In genomic region chr12:25293470-25294178, GRCm38 (mm10) we compare ENCODE assay signal across 16 mouse cellular contexts.
A peak's percentile ranks its signal among the peaks of the same experiment; 100 is the strongest.
DNase-seq lines count a peak whose midpoint lies in the region; ATAC-seq and TF ChIP-seq lines count a peak whose summit lies in the region.
"Had no signal": no experiment of that assay in that cellular context is flagged by ENCODE, and none has a peak within 500 bp of the region (broad histone marks: within the 10 kb centered on the region; RNA-seq: fewer than 3 reads in every experiment).

No protein-coding gene starts in this region.

- peak overlapping the region; percentile 80 for H3K27ac ChIP-seq in heart, embryonic 12.5 days (ENCODE audit: poor library complexity, severe bottlenecking)
- 0 out of 2 replicates have a peak overlapping the region, but pooled peaks have one; percentile 37 for H3K27ac ChIP-seq in midbrain, embryonic 14.5 days (replicated peaks; ENCODE audit: low read depth, low read length)
- no peak overlapping the region for H3K27ac ChIP-seq in midbrain, embryonic 11.5 days (ENCODE audit: low read depth, low read length)
- H3K27ac ChIP-seq in lung, embryonic 14.5 days (ENCODE audit: low read depth) = no peak overlapping the region
- H3K27ac ChIP-seq: embryonic facial prominence, embryonic 12.5 days; limb, embryonic 13.5 days; lung, embryonic 15.5 days had no signal

- peak overlapping the region; percentile 43 for H3K4me2 ChIP-seq in heart, embryonic 12.5 days
- H3K4me2 ChIP-seq in midbrain, embryonic 14.5 days (ENCODE audit: low read length) = no peak overlapping the region
- no peak overlapping the region for H3K4me2 ChIP-seq in midbrain, embryonic 11.5 days
- no peak overlapping the region for H3K4me2 ChIP-seq in lung, embryonic 14.5 days
- H3K4me2 ChIP-seq: embryonic facial prominence, embryonic 12.5 days; limb, embryonic 13.5 days; lung, embryonic 15.5 days had no signal

- H3K9me3 ChIP-seq in heart, embryonic 12.5 days (replicated peaks) = no peaks in the 10 kb centered on the region
- no peaks in the 10 kb centered on the region for H3K9me3 ChIP-seq in midbrain, embryonic 14.5 days (ENCODE audit: control insufficient read depth, low read length)
- H3K9me3 ChIP-seq in midbrain, embryonic 11.5 days (ENCODE audit: control insufficient read depth, low read length) = no peaks in the 10 kb centered on the region
- H3K9me3 ChIP-seq in lung, embryonic 14.5 days (ENCODE audit: low read depth, low read length) = no peaks in the 10 kb centered on the region
- H3K9me3 ChIP-seq: embryonic facial prominence, embryonic 12.5 days; limb, embryonic 13.5 days; lung, embryonic 15.5 days had no signal

- H3K4me3 ChIP-seq in heart, embryonic 12.5 days = no peak overlapping the region
- no peak overlapping the region for H3K4me3 ChIP-seq in midbrain, embryonic 14.5 days (replicated peaks; ENCODE audit: low read depth, low read length)
- no peak overlapping the region for H3K4me3 ChIP-seq in midbrain, embryonic 11.5 days (ENCODE audit: low read depth, low read length)
- H3K4me3 ChIP-seq in lung, embryonic 14.5 days (ENCODE audit: low read depth, low read length) = no peak overlapping the region
- H3K4me3 ChIP-seq: embryonic facial prominence, embryonic 12.5 days; limb, embryonic 13.5 days; lung, embryonic 15.5 days had no signal

- DNase-seq in heart, adult 9 months (ENCODE audit: low spot score in 2 of 2) = no peak
- peak; percentile 45 for DNase-seq in midbrain, embryonic 14.5 days
- DNase-seq in midbrain, embryonic 11.5 days (ENCODE audit: low spot score, missing footprints) = no peak
- DNase-seq in lung, embryonic 14.5 days = peak; percentile 37
- DNase-seq in adrenal gland, adult (ENCODE audit: inconsistent age in 2 of 2, low spot score in 1 of 2) = no peak
- no peak for DNase-seq in thymus, postnatal 36 days
- no peak for DNase-seq in natural killer cell, adult 2 months (ENCODE audit: low spot score in 2 of 2)
- DNase-seq: adrenal gland, postnatal 10 days; cerebellum, postnatal 10 days; gastrocnemius, postnatal 25 days; kidney, adult 18-20 months had no signal

- H3K36me3 ChIP-seq in heart, embryonic 12.5 days = no peaks in the 10 kb centered on the region
- no peaks in the 10 kb centered on the region for H3K36me3 ChIP-seq in midbrain, embryonic 14.5 days (ENCODE audit: control insufficient read depth, insufficient read depth, low read length)
- no peaks in the 10 kb centered on the region for H3K36me3 ChIP-seq in midbrain, embryonic 11.5 days (ENCODE audit: control insufficient read depth, insufficient read depth, low read length)
- H3K36me3 ChIP-seq in lung, embryonic 14.5 days (ENCODE audit: insufficient read depth) = no peaks in the 10 kb centered on the region
- H3K36me3 ChIP-seq: embryonic facial prominence, embryonic 12.5 days; limb, embryonic 13.5 days; lung, embryonic 15.5 days had no signal

- WGBS in heart, embryonic 12.5 days = 6% methylated on average over 6 of the region's 6 CpGs
- 25% methylated on average over 6 of the region's 6 CpGs for WGBS in midbrain, embryonic 14.5 days
- 58% methylated on average over 6 of the region's 6 CpGs for WGBS in midbrain, embryonic 11.5 days
- WGBS in lung, embryonic 14.5 days = 26% methylated on average over 6 of the region's 6 CpGs

- H3K4me1 ChIP-seq in heart, embryonic 12.5 days (replicated peaks) = peaks cover 32% of the 10 kb centered on the region
- peaks cover 9% of the 10 kb centered on the region for H3K4me1 ChIP-seq in midbrain, embryonic 14.5 days (ENCODE audit: control insufficient read depth, insufficient read depth, low read length)
- H3K4me1 ChIP-seq in midbrain, embryonic 11.5 days (ENCODE audit: control insufficient read depth, insufficient read depth, low read length) = peaks cover 2% of the 10 kb centered on the region; the same call in 1 of the 2 replicates
- peaks cover 7% of the 10 kb centered on the region; the same call in 1 of the 2 replicates for H3K4me1 ChIP-seq in lung, embryonic 14.5 days (ENCODE audit: insufficient read depth)

- no peaks in the 10 kb centered on the region for H3K27me3 ChIP-seq in heart, embryonic 12.5 days (replicated peaks)
- H3K27me3 ChIP-seq in midbrain, embryonic 14.5 days (ENCODE audit: control insufficient read depth, insufficient read depth, low read length) = no peaks in the 10 kb centered on the region
- no peaks in the 10 kb centered on the region for H3K27me3 ChIP-seq in midbrain, embryonic 11.5 days (ENCODE audit: control insufficient read depth, insufficient read depth, low read length)
- H3K27me3 ChIP-seq in lung, embryonic 14.5 days (ENCODE audit: insufficient read depth, low read length) = no peaks in the 10 kb centered on the region
- H3K27me3 ChIP-seq: embryonic facial prominence, embryonic 12.5 days; limb, embryonic 13.5 days; lung, embryonic 15.5 days had no signal

- TF ChIP-seq CTCF in lung, embryonic 14.5 days (IDR thresholded peaks at IDR 0.05; ENCODE audit: low read depth) = no peak

- no peak overlapping the region for H3K9ac ChIP-seq in heart, embryonic 12.5 days
- no peak overlapping the region for H3K9ac ChIP-seq in midbrain, embryonic 14.5 days (replicated peaks; ENCODE audit: low read length)
- no peak overlapping the region for H3K9ac ChIP-seq in midbrain, embryonic 11.5 days (ENCODE audit: low read length)
- H3K9ac ChIP-seq in lung, embryonic 14.5 days = no peak overlapping the region
- H3K9ac ChIP-seq: embryonic facial prominence, embryonic 12.5 days; limb, embryonic 13.5 days; lung, embryonic 15.5 days had no signal

- peak; percentile 74 for ATAC-seq in heart, embryonic 12.5 days (ENCODE audit: insufficient number of reproducible peaks, low FRiP score)
- peak; percentile 46 for ATAC-seq in midbrain, embryonic 14.5 days (ENCODE audit: low FRiP score, low TSS enrichment)
- no peak; the same call in 1 of the 2 replicates for ATAC-seq in midbrain, embryonic 11.5 days (ENCODE audit: low FRiP score)
- peak; percentile 44; the same call in 1 of the 2 replicates for ATAC-seq in lung, embryonic 14.5 days (ENCODE audit: insufficient read depth)
- ATAC-seq: hindbrain, embryonic 16.5 days had no signal

Comparison
In these comparisons a context has a peak if more than half of its experiments do, and no peak if none do; other contexts are left out.
1. H3K27ac ChIP-seq: peak in heart, embryonic 12.5 days (single experiment) and midbrain, embryonic 14.5 days (single experiment); none in midbrain, embryonic 11.5 days (single experiment) and lung, embryonic 14.5 days (single experiment).
2. DNase-seq: peak in midbrain, embryonic 14.5 days (single experiment) and lung, embryonic 14.5 days (single experiment); none in heart, adult 9 months (0 of 2), midbrain, embryonic 11.5 days (single experiment), adrenal gland, adult (0 of 2), thymus, postnatal 36 days (0 of 2) and natural killer cell, adult 2 months (0 of 2).